Mouse (Mus musculus) frontal cortex, postnatal 10 days (tissue): ENCODE results near the gene Sept8.

Source experiments
- DNase-seq, 2 experiments: peaks; one replicate each; pipeline ENCODE4 v3.0.0; 2022; ENCODE audit warnings: low spot score in 2 of 2, mixed read lengths in 1 of 2

Gene Sept8

DNA sequence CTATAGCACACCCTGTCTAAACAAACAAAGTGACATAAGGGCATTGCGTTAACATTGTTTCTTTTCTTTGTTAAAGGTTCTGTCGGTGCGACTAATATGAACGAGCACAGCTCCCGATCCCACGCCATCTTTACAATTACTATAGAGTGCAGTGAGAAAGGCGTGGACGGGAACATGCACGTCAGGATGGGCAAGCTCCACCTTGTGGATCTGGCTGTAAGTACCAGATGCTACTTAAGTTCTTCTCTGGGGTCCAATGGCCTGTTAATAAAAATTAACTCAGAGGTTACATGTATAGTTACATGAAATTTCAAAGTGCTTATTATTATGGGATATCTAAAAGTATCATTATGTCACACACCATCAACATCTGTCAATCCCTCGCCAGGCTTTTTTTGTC is 64.1 kb downstream of the Sept8 start:
- no peak for DNase-seq

DNA sequence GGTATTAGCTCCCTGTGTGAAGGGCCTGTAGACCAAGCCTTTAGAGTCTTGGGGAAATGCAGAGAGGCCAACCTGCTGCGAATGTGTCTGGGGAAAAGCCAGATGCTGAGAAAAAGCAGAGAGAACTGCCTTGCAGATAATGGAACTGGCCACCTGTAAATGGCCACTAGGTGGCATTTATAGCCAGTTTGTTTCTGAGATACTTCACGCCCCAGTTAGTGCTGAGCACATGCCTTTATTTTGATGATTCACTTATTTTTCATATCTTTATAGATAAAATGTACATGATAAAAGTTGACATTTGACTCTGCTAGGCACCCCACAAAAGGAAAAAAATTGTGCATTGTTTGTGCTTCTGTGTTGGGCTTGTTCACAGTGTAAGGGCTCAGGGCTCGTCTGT is 65.8 kb downstream of the Sept8 start:
- no peak for DNase-seq

DNA sequence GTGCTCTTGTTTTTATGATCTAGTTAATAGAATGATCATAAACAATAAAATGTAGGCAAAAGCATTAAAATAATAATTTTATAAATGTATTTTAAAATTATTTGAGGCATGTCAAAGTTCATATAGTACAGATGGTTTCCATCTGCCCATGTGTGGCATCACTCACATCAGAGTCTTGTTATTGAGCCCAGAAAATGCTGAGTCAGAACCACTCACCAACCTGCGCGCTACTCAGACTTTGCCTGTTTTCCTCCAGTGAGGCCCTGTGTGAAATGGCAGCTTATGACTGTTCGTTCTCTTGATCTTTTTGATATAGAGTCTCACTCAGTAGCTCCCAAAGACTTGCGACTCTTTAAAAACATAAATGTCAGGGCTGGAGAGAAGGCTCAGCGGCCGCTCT is 66.5 kb downstream of the Sept8 start:
- DNase-seq: no peak

DNA sequence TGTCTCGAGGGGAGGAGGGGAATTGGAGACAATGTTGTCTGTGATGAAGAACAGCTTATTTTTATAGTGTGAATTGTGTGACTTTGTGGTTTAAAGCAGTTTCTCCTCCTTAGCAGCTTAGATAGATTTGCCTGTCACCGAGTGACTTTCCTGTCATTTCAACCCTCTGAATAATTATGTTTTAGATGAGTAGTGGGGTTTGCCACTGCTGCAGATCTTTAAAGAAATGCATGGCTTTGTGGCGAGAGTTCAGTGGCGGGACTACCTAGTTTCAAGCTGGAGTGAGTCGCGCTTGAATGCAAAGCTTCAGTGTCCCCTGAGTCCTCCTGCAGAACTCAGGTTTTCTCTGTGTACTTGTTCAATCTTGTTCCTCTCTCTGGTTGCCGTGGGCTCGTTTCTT is 69.2 kb downstream of the Sept8 start:
- DNase-seq: no peak

DNA sequence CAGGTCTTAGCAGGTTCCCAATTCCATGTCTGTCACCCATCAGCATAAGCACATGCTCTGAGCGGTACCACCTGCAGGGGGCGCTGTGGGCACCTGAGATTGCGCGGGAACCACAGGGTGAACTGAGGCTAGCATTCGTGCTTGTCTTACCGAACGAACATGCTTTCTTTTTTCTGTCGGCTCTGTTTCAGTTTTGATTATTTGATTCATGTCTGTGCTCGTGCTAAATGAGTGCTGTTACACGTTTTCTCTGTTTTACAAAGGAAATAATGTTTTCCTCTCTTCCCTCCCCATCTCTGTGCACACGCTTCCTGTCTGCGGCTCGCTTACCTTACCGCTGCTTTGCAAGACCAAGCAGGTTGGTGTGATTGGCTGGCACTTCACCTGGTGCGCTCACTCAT is 71.3 kb downstream of the Sept8 start:
- peak in 1 of 2 experiments; percentile 19 for DNase-seq

DNA sequence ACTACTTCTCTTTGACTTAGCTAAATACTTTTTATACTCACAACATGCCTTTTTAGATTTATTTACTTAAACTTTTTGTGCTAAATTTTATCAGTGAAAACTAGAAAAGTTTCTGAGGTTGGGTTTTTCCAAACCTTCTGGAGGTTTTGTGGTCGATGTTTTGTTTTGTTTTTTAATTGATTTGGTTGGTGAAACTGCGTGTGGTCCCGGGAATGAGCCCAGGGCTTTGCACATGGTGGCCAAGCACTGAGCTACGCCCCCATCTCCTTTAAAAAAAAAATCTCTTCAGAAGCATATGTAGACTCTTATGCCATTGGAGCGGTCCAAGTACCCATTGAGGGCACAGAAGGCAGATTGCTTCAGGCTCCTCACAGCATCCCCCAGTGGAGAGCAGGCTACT is 72.1 kb downstream of the Sept8 start:
- DNase-seq: no peak
